Mouse (Mus musculus): ENCODE measurements at regions not wholly inside any gene's neighbourhood (a gene's known extent, or its start where the extent isn't known, plus 50 kb on each side); places are given as distances from the start of the nearest gene placed in this dataset.
A peak's percentile ranks its signal among the peaks of the same experiment; 100 is the strongest.

- Histone ChIP-seq H3K36me3 (no peaks in the 10 kb centered on the region), H3K27ac (no peak overlapping the region), H3K9me3 (no peaks in the 10 kb centered on the region), H3K4me1 (replicated peaks) (0 out of 2 replicates have a peak, but pooled peaks cover 8% of the 10 kb centered on the region), H3K27me3 (replicated peaks) (no peaks in the 10 kb centered on the region), H3K4me2 (replicated peaks) (no peak overlapping the region), H3K4me3 (replicated peaks) (no peak overlapping the region), H3K9ac (no peak overlapping the region)
- ATAC-seq, result no peak
- 67% methylated on average over 9 of the region's 9 CpGs for WGBS
These were observed 53.8 kb upstream of the Usp46 start for GRCm38 (mm10) chr5:74121861-74122630.

DNA sequence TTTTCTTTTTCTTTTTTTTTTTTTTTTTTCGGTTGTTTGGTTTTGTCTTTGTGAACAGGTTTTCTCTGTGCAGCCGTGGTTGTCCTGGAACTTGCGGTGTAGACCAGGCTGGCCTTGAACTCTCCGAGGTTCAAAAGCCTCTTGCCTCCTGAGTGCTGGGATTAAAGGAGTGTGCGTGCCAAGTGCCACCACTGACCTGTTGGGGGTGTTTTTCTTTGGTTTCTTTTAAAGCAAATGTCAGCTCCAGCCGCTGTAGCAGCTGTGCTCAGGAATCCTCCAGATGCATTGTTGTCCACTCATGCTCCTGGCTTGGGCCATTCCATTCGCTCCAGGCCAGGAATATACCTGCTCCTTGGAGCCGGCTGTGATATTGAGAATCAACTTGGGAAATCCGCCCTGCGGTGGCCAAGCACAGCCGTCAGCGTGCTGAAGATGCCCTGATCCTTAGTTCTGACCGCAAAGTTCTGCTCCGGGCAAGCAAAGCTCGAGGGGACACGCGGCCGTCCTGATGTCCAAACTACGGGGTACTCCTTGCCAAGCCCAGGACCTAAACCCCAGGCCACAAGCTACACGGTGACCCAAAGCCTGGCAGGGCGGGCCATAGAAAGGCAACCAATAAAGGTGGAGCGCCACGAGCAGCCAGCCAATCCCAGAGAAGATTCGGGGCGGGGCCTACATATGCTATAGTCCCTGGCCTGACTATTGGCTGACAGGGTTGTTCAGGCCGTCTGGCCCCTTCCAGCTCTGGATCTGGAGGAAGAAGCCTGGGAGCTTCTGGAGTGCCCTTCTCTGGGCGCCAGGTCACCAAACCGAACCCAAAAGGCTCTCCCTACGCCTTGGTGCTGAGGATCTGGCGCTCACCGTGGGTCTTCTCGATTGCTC is 58.0 kb upstream of the Usp46 start:
- no peaks in the 10 kb centered on the region for H3K27me3 ChIP-seq (replicated peaks)
- peak; percentile 96 for ATAC-seq
- no peaks in the 10 kb centered on the region for H3K9me3 ChIP-seq
- H3K4me1 ChIP-seq (replicated peaks), result 0 out of 2 replicates have a peak, but pooled peaks cover 8% of the 10 kb centered on the region
- peak overlapping the region; percentile 50 for H3K4me2 ChIP-seq (replicated peaks)
- WGBS, result 64% methylated on average over 32 of the region's 32 CpGs
- peak overlapping the region; percentile 21; the same call in 1 of the 2 replicates for H3K9ac ChIP-seq
- H3K27ac ChIP-seq, result no peak overlapping the region
- H3K36me3 ChIP-seq, result no peaks in the 10 kb centered on the region
- peak overlapping the region; percentile 35 for H3K4me3 ChIP-seq (replicated peaks)

GRCm38 (mm10) chr5:74127518-74127917 is 59.3 kb upstream of the Usp46 start:
- ATAC-seq, result no peak
- H3K9ac ChIP-seq, result no peak overlapping the region
- H3K9me3 ChIP-seq, result no peaks in the 10 kb centered on the region
- H3K4me1 ChIP-seq (replicated peaks), result no peaks in the 10 kb centered on the region
- no peak overlapping the region for H3K4me2 ChIP-seq (replicated peaks)
- 79% methylated on average over 6 of the region's 6 CpGs for WGBS
- H3K27ac ChIP-seq, result no peak overlapping the region
- H3K4me3 ChIP-seq (replicated peaks), result no peak overlapping the region
- H3K27me3 ChIP-seq (replicated peaks), result no peaks in the 10 kb centered on the region
- H3K36me3 ChIP-seq, result no peaks in the 10 kb centered on the region

DNA sequence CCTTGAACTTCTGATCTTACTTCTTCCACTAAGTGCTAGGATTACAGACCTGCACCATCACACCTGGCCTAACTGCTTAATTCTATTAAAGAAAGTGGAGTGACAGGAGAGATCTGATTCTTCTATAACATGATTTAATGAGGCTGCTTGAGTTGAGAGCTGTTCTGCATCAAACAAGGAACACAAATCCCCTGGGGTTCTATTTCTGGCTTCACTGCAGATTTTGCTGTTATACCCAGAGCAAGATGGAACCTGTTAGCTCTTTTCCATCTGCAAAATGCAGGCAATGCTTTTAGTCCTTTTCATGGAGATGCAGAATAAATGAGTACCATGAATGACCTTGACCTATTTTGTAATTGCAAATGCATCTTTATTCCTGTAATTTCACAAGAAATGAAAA is 61.4 kb upstream of the Usp46 start:
- no peaks in the 10 kb centered on the region for H3K27me3 ChIP-seq (replicated peaks)
- no peaks in the 10 kb centered on the region for H3K4me1 ChIP-seq (replicated peaks)
- no peaks in the 10 kb centered on the region for H3K9me3 ChIP-seq
- no peak overlapping the region for H3K27ac ChIP-seq
- no peak overlapping the region for H3K4me2 ChIP-seq (replicated peaks)
- no peak overlapping the region for H3K4me3 ChIP-seq (replicated peaks)
- no peak overlapping the region for H3K9ac ChIP-seq
- no peaks in the 10 kb centered on the region for H3K36me3 ChIP-seq
- ATAC-seq, result no peak

DNA sequence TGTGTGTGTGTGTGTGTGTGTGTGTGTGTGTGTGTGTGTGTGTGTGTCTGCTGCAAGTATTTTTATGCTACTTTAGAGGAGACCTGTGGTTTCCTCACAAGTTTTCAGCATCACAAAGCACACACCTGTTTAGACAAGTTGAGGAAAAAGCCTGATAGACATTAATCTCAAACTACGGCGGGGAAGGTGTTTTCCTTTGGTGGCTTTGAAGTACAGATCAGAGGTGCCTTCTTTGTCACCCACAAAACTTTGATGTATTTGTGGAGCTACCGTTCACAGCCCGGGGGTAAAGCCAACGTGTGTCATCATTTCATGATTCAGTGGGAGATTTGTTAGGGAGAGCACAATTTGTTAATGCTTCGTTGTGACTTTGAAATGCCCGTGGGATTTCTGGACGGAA is 62.4 kb upstream of the Rasl11b start:
- 61% methylated on average over 8 of the region's 8 CpGs for WGBS
- H3K36me3 ChIP-seq, result no peaks in the 10 kb centered on the region
- H3K9ac ChIP-seq, result no peak overlapping the region
- ATAC-seq, result no peak
- H3K4me2 ChIP-seq (replicated peaks), result no peak overlapping the region
- H3K27ac ChIP-seq, result no peak overlapping the region
- no peak overlapping the region for H3K4me3 ChIP-seq (replicated peaks)
- no peaks in the 10 kb centered on the region for H3K9me3 ChIP-seq
- no peaks in the 10 kb centered on the region for H3K27me3 ChIP-seq (replicated peaks)
- H3K4me1 ChIP-seq (replicated peaks), result 0 out of 2 replicates have a peak, but pooled peaks cover 2% of the 10 kb centered on the region

DNA sequence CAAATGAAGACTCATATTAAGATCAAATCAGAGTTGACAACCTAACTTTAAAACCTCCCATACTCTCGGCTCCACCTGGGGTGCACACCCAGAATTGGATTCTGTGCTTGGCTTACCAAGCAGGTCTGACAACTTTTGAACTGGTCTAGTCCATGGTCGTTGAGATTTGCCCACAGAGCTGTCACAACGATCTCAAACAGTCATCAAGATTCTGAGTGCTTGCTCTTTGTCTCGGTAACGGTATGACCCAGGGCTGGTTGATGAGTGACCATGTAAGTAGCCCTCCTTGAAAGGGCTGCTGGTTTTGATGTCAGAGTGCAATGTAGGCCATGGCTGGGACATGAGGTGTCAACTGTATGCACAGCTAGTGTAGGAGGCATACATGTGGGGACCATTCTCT is 58.7 kb upstream of the Rasl11b start:
- H3K9ac ChIP-seq, result no peak overlapping the region
- peak; percentile 89 for ATAC-seq
- no peaks in the 10 kb centered on the region for H3K9me3 ChIP-seq
- H3K4me1 ChIP-seq (replicated peaks), result 0 out of 2 replicates have a peak, but pooled peaks cover 2% of the 10 kb centered on the region
- H3K4me2 ChIP-seq (replicated peaks), result peak overlapping the region; percentile 46
- 46% methylated on average over 5 of the region's 5 CpGs for WGBS
- H3K36me3 ChIP-seq, result no peaks in the 10 kb centered on the region
- no peaks in the 10 kb centered on the region for H3K27me3 ChIP-seq (replicated peaks)
- no peak overlapping the region for H3K4me3 ChIP-seq (replicated peaks)
- no peak overlapping the region for H3K27ac ChIP-seq

DNA sequence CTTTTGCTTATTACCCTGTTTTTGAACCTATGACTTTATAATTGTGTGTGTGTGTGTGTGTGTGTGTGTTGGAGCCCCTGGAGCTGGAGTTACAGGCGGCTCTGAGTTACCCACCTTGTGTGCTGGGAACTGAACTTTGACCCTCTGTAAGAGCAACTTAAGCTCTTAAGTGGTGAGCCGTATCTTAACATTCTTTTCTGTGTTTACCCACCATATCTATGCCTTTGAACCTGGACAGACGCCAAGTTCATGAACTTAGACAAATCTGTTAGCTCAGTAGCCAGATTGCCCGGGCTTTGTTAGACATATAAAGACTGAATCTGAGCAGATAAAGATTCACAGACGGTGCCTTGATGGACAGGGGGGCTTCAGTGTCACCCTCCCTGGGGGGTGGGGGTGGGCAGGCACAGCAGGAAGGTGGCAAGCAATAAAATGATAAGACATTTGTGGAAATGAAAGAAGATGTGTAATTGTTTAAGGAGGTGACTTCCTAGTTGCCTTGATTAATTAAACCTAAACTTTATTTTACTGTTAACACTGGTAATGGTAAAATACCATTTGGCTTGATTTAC is 58.1 kb upstream of the Rasl11b start:
- WGBS, result 20% methylated on average over 5 of the region's 5 CpGs
- no peak overlapping the region for H3K27ac ChIP-seq
- H3K9me3 ChIP-seq, result no peaks in the 10 kb centered on the region
- H3K9ac ChIP-seq, result no peak overlapping the region
- no peaks in the 10 kb centered on the region for H3K36me3 ChIP-seq
- no peak overlapping the region for H3K4me2 ChIP-seq (replicated peaks)
- H3K4me1 ChIP-seq (replicated peaks), result 0 out of 2 replicates have a peak, but pooled peaks cover 2% of the 10 kb centered on the region
- no peak overlapping the region for H3K4me3 ChIP-seq (replicated peaks)
- no peaks in the 10 kb centered on the region for H3K27me3 ChIP-seq (replicated peaks)
- ATAC-seq, result peak; percentile 94

GRCm38 (mm10) chr5:74143994-74144393 is 51.1 kb upstream of the Rasl11b start:
- Histone ChIP-seq H3K4me3 (replicated peaks) (no peak overlapping the region), H3K4me2 (replicated peaks) (no peak overlapping the region), H3K27ac (0 out of 2 replicates have a peak overlapping the region, but pooled peaks have one; percentile 32), H3K36me3 (no peaks in the 10 kb centered on the region), H3K27me3 (replicated peaks) (no peaks in the 10 kb centered on the region), H3K4me1 (replicated peaks) (0 out of 2 replicates have a peak, but pooled peaks cover 3% of the 10 kb centered on the region), H3K9ac (no peak overlapping the region), H3K9me3 (no peaks in the 10 kb centered on the region)
- 59% methylated on average over 4 of the region's 4 CpGs for WGBS
- ATAC-seq, result peak; percentile 60; the same call in 1 of the 2 replicates

GRCm38 (mm10) chr5:74144765-74145164 is 50.3 kb upstream of the Rasl11b start:
- Histone ChIP-seq H3K9me3 (no peaks in the 10 kb centered on the region), H3K4me3 (replicated peaks) (no peak overlapping the region), H3K36me3 (no peaks in the 10 kb centered on the region), H3K27me3 (replicated peaks) (no peaks in the 10 kb centered on the region), H3K4me2 (replicated peaks) (no peak overlapping the region), H3K4me1 (replicated peaks) (0 out of 2 replicates have a peak, but pooled peaks cover 3% of the 10 kb centered on the region), H3K9ac (no peak overlapping the region), H3K27ac (0 out of 2 replicates have a peak overlapping the region, but pooled peaks have one; percentile 32)
- no peak for ATAC-seq
- 62% methylated on average over 5 of the region's 5 CpGs for WGBS

All from intestine, embryonic 15.5 days (tissue).